Mouse (Mus musculus) kidney, embryonic 14.5 days (tissue): ENCODE measurements around the gene Cdr1. TPM values are rescaled to one million over a fixed set of nuclear protein-coding genes. Genes with fewer than 3 reads are reported as not detected.

Experiments used
- ATAC-seq: fragments of 200-750 bp; cut with Nextera tagmentation; 2 replicates; pipeline ENCODE4 v1.8.0; 2017; ENCODE audit warnings: moderate number of reproducible peaks, mild to moderate bottlenecking, moderate TSS enrichment, moderate library complexity; ENCODE audit not compliant: low FRiP score, low TSS enrichment
- H3K27ac ChIP-seq: fragments of 300-500 bp; sonication (generic); 2 replicates; pipeline ENCODE4 v1.5.1; 2014; ENCODE audit warnings: low read depth, mild to moderate bottlenecking, low read length, moderate library complexity, mixed read lengths
- H3K27me3 ChIP-seq: fragments of 300-500 bp; sonication (generic); 2 replicates; pipeline ENCODE4 v1.6.1; 2014; ENCODE audit warnings: mild to moderate bottlenecking, low read length; ENCODE audit not compliant: control insufficient read depth, insufficient read depth
- H3K36me3 ChIP-seq: fragments of 300-500 bp; sonication (generic); 2 replicates; pipeline ENCODE4 v1.6.1; 2014; ENCODE audit warnings: low read length, mixed read lengths; ENCODE audit not compliant: control insufficient read depth, insufficient read depth
- H3K4me1 ChIP-seq: fragments of 300-500 bp; sonication (generic); 2 replicates; pipeline ENCODE4 v1.6.1; 2014; ENCODE audit warnings: low read length, mixed read lengths; ENCODE audit not compliant: control insufficient read depth, insufficient read depth
- H3K4me2 ChIP-seq: fragments of 300-500 bp; sonication (generic); replicated peaks from 2 replicates; pipeline ENCODE4 v1.6.1; 2014; ENCODE audit warnings: low read depth, mild to moderate bottlenecking, low read length
- H3K4me3 ChIP-seq: fragments of 300-500 bp; sonication (generic); 2 replicates; pipeline ENCODE4 v1.5.1; 2014; ENCODE audit warnings: mild to moderate bottlenecking, low read length
- H3K9ac ChIP-seq: fragments of 300-500 bp; sonication (generic); 2 replicates; pipeline ENCODE4 v1.6.1; 2014; ENCODE audit warnings: low read depth, mild to moderate bottlenecking, low read length, moderate library complexity
- H3K9me3 ChIP-seq: fragments of 300-500 bp; sonication (generic); 2 replicates; pipeline ENCODE4 v1.6.1; 2016; ENCODE audit warnings: low read length; ENCODE audit not compliant: control insufficient read depth
- WGBS: fragments of 180-500 bp; shearing (Covaris S2); extraction: QIAGEN DNeasy Blood & Tissue Kit; methylation state at CpG from one replicate; pipeline ENCODE4 v1.1.7; 2014; 5-methylcytosine and 5-hydroxymethylcytosine counted together
- polyA plus RNA-seq: library from polyadenylated mRNA; unstranded; fragments of >200 nt; fragmentation: Nextera tagmentation; extraction: Ambion mirVana; gene quantifications from 2 replicates; pipeline ENCODE4 v1.2.1, GENCODE M21; 2014

Cdr1 gene
- not detected in 2 replicates for polyA plus RNA-seq

DNA sequence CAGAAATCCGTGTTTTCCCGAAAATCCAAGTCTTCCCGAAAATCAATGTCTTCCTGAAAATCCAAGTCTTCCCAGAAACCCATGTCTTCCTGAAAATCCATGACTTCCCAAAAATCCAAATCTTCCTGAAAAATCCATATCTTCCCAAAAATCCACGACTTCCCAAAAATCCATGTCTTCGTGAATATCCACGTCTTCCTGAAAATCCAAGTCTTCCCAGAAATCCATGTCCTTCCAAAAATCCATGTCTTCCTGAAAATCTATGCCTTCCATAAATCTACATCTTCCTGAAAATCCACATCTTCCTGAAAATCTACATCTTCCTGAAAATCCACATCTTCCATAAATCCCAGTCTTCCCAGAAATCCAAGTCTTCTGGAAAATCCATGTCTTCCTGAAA lies at the start of gene Cdr1:
Gene Cdr1 (minus strand): TSS at position 101 of the 400 bp plus-strand sequence.
- Histone ChIP-seq H3K27me3 (no peaks in the 10 kb centered on the region), H3K4me3 (no peak within 1 kb of the TSS), H3K4me1 (no peaks in the 10 kb centered on the region), H3K4me2 (no peak within 1 kb of the TSS), H3K9me3 (peaks cover 11% of the 10 kb centered on the region; the same call in 1 of the 2 replicates), H3K27ac (no peak within 1 kb of the TSS), H3K9ac (no peak within 1 kb of the TSS), H3K36me3 (no peaks in the 10 kb centered on the region)
- WGBS: 97% methylated on average over 6 of the region's 6 CpGs
- no peak for ATAC-seq

DNA sequence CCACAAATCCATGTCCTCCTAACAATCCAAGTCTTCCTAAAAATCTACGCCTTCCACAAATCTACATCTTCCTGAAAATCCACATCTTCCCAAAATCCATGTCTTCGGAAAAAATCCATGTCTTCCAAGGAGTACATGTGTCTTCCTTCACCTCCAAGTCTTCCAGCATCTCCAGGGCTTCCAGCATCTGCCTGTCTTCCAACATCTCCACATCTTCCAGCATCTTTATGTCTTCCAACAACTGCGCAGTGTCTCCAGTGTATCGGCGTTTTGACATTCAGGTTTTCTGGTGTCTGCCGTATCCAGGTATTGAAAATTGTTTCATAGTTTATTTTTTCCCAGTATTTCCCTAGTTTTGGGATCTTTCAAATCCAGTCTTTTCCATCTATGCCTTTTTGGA lies 511 bp upstream of the Cdr1 start:
- no peak overlapping the region for H3K27ac ChIP-seq

DNA sequence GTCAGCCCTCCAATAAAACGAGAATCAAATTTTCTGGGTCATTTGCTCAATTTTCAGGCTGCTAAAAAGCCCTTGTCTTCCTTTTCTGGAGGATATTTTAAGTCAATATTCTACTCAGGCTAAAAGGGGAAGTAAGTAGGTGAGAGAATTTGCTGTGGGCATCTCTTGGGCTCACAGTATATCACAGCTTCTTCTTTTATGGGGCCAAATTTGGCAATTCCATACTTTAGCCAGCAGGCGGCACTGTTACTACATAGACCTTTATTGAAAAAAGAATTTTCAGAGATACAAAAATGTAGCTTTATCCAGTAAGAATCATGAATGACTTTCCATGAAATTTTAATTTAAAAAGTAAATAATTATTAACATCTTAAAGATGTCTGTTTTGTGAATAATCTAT lies 18.8 kb downstream of the Cdr1 start:
- no peaks in the 10 kb centered on the region for H3K27me3 ChIP-seq
- H3K4me2 ChIP-seq: no peak overlapping the region

More for the DNA sequence above, 511 bp upstream of the Cdr1 start:
- Histone ChIP-seq H3K36me3 (no peaks in the 10 kb centered on the region), H3K9ac (no peak overlapping the region), H3K9me3 (peaks cover 11% of the 10 kb centered on the region; the same call in 1 of the 2 replicates), H3K4me3 (no peak overlapping the region), H3K4me2 (no peak overlapping the region), H3K4me1 (no peaks in the 10 kb centered on the region), H3K27me3 (no peaks in the 10 kb centered on the region)
- 96% methylated on average over 6 of the region's 6 CpGs for WGBS
- no peak for ATAC-seq

DNA sequence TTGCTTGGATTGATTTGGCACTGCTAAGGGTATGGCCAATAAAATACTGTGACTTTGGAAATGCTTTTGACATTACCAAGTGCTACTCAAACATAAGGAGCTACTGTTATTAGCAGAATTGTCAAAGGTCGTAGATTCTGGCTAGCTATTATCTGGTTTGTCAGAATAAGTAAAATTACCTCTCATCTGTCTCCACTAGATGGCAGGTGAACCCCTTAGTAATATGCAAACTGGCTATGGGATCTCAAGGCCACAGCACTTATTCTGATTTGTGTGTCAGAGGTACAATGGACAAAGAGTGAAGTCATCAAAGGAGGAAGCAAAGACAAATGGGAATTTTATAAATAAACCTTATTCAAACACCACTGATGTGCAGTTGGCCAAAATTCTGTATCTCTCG lies 24.1 kb downstream of the Cdr1 start:
- no peak overlapping the region for H3K27ac ChIP-seq
- no peak for ATAC-seq
- no peaks in the 10 kb centered on the region for H3K27me3 ChIP-seq
- 71% methylated on average over 2 of the region's 2 CpGs for WGBS
- H3K9me3 ChIP-seq: no peaks in the 10 kb centered on the region
- H3K4me1 ChIP-seq: no peaks in the 10 kb centered on the region
- H3K9ac ChIP-seq: no peak overlapping the region
- H3K4me2 ChIP-seq: no peak overlapping the region
- H3K4me3 ChIP-seq: no peak overlapping the region
- H3K36me3 ChIP-seq: no peaks in the 10 kb centered on the region

More for the DNA sequence above, 18.8 kb downstream of the Cdr1 start:
- ATAC-seq: no peak
- no peaks in the 10 kb centered on the region for H3K4me1 ChIP-seq
- H3K9me3 ChIP-seq: no peaks in the 10 kb centered on the region
- 40% methylated on average over 2 of the region's 2 CpGs for WGBS
- H3K36me3 ChIP-seq: no peaks in the 10 kb centered on the region
- no peak overlapping the region for H3K4me3 ChIP-seq
- no peak overlapping the region for H3K27ac ChIP-seq
- no peak overlapping the region for H3K9ac ChIP-seq

DNA sequence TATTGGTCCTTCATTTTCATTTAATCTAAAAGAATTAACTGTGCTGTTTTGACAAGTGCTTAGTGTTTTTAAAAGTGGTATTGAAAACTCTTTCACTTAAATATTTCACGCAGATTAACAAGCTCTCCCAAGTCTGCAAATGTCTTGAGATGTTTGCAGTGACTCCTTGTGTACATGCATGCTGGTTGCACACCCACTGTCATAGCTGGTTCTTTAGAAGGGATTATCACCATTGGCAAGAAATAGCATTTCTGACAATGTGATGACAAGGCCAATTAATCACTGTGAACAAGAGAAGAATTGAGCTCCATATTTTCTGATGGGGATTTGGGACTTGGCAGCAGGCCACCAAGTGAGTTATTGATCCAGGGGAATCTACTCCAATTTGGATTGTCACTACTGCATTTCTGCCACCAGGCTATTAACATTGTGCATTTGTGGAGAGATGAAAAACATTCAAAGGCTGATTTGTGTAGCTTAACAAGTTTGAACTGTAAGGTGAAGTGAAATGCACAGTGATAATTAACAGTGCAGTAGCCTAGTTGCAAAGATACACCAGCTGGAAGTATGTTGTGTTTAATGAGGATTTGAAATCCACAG lies 30.6 kb downstream of the Cdr1 start:
- 94% methylated on average over 1 of the region's 1 CpGs for WGBS
- no peak for ATAC-seq

DNA sequence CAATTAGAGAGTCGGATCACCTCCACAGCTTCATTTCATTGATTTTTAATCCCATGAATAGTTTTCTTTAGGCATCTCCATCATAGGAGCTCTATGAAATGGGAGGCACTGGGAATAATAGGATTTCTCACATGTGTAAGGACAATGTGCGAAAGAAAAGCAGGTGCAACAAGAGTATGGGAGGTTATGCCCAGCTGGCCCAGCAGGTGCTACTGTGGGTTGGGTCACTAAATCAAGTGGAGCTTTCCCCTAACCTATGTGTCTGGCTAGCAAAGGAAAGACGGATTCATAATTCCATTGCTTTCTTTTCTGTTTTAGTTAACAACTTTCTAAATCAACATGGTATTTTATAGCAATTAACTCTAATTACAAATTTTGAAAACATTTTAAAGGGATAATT lies 31.1 kb downstream of the Cdr1 start:
- no peak overlapping the region for H3K4me3 ChIP-seq
- no peak overlapping the region for H3K9ac ChIP-seq
- no peak overlapping the region for H3K4me2 ChIP-seq
- WGBS: 84% methylated on average over 3 of the region's 3 CpGs
- H3K9me3 ChIP-seq: no peaks in the 10 kb centered on the region
- H3K27me3 ChIP-seq: no peaks in the 10 kb centered on the region
- no peaks in the 10 kb centered on the region for H3K4me1 ChIP-seq
- H3K36me3 ChIP-seq: no peaks in the 10 kb centered on the region
- no peak for ATAC-seq
- no peak overlapping the region for H3K27ac ChIP-seq

More for the DNA sequence above, 30.6 kb downstream of the Cdr1 start:
- no peak overlapping the region for H3K4me2 ChIP-seq
- H3K9me3 ChIP-seq: no peaks in the 10 kb centered on the region
- H3K27ac ChIP-seq: no peak overlapping the region
- H3K36me3 ChIP-seq: no peaks in the 10 kb centered on the region
- no peaks in the 10 kb centered on the region for H3K27me3 ChIP-seq
- H3K4me1 ChIP-seq: no peaks in the 10 kb centered on the region
- H3K9ac ChIP-seq: no peak overlapping the region
- H3K4me3 ChIP-seq: no peak overlapping the region

DNA sequence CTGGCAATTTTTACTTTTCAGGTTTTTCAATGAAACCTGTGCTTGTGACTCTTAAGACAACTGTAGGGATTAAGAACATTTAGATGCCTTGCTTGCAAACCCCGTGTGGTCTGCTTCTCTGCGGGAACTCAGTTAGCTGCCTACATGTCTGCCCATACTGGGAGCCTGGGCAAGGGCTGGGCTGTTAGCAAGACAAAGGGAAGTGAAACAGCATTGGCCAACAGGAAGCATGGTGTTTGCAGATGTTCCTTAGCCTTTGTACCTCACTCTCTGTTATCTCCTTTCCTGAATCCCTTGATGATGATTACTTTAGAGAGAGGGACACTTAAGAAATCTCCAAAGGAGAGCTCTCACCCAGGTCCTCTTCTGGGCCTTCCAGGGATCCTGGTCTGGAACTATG lies 38.8 kb downstream of the Cdr1 start:
- H3K36me3 ChIP-seq: no peaks in the 10 kb centered on the region
- no peaks in the 10 kb centered on the region for H3K4me1 ChIP-seq
- no peak for ATAC-seq
- H3K4me3 ChIP-seq: no peak overlapping the region
- H3K4me2 ChIP-seq: no peak overlapping the region
- H3K9me3 ChIP-seq: no peaks in the 10 kb centered on the region
- H3K27ac ChIP-seq: no peak overlapping the region
- H3K9ac ChIP-seq: no peak overlapping the region
- 39% methylated on average over 2 of the region's 2 CpGs for WGBS
- H3K27me3 ChIP-seq: no peaks in the 10 kb centered on the region

DNA sequence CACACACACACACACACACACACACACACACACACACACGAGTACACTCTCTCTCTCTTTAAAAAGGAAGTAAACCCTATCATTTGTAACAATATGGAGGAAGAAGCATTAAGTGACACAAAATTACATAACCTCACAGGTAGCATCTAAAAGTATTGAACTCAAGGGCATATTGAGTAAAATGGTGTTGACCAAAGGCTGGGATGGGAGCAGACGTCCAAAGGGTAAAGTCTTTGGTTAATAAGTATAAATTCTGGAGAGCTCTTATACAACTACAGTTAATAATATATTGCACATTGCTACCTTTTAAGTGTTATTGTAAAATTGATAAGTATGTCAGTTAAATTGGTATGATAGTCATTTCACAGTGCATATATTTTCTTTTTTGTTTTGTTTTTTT lies 39.9 kb downstream of the Cdr1 start:
- Histone ChIP-seq H3K4me3 (no peak overlapping the region), H3K4me2 (no peak overlapping the region), H3K9ac (no peak overlapping the region), H3K27me3 (no peaks in the 10 kb centered on the region), H3K36me3 (no peaks in the 10 kb centered on the region), H3K27ac (no peak overlapping the region), H3K4me1 (no peaks in the 10 kb centered on the region), H3K9me3 (no peaks in the 10 kb centered on the region)
- ATAC-seq: no peak
- WGBS: 82% methylated on average over 2 of the region's 2 CpGs

DNA sequence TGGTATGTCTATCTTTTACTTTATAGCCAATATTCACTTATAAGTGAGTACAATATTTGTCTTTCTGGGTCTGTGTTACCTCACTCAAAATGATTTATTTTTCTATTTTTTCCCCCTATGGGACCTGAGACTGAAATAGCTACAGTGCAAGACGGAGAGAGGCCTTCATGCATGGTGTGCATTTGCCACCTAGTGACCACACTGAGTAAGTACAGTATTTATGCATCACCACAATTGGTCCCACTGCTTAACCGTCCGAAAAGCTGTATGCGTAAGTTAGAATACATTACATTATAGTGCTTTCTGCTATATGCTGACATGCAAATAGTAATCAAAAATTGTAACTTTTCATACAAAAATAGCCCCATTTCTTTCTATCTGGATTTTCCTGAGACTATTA lies 50.8 kb downstream of the Cdr1 start:
- no peak for ATAC-seq
- Histone ChIP-seq H3K9me3 (no peaks in the 10 kb centered on the region), H3K36me3 (no peaks in the 10 kb centered on the region), H3K27me3 (no peaks in the 10 kb centered on the region), H3K4me3 (no peak overlapping the region), H3K4me1 (no peaks in the 10 kb centered on the region), H3K27ac (no peak overlapping the region), H3K9ac (no peak overlapping the region), H3K4me2 (no peak overlapping the region)
- 76% methylated on average over 4 of the region's 4 CpGs for WGBS
